Mouse (Mus musculus) monocyte, adult 5-6 weeks (primary cell): ENCODE data around the gene Ccdc117. TPM values are rescaled to one million over a fixed set of nuclear protein-coding genes. Genes with fewer than 3 reads are reported as not detected.
A peak's percentile ranks its signal among the peaks of the same experiment; 100 is the strongest.
"Not testable (repeated sequence)": the region's sequence is repeated elsewhere in the genome, so short reads cannot be mapped to it uniquely, and the experiment has no call there.

Experiments used
- ATAC-seq: fragments of 153-309, 156-312 bp; replicated peaks from 2 replicates; pipeline ENCODE4 v1.8.0; 2017; ENCODE audit warnings: mild to moderate bottlenecking; ENCODE audit not compliant: low TSS enrichment, insufficient number of reproducible peaks, severe bottlenecking, poor library complexity, low FRiP score
- total RNA-seq: library from RNA; stranded (forward); fragments of 200-1000, 200-491, 200-594 nt; gene quantifications from 3 replicates; pipeline ENCODE4 v1.2.3, GENCODE M21; 2017

Ccdc117 gene
- total RNA-seq, 1 experiment from 2014 or later = 46.3 TPM

DNA sequence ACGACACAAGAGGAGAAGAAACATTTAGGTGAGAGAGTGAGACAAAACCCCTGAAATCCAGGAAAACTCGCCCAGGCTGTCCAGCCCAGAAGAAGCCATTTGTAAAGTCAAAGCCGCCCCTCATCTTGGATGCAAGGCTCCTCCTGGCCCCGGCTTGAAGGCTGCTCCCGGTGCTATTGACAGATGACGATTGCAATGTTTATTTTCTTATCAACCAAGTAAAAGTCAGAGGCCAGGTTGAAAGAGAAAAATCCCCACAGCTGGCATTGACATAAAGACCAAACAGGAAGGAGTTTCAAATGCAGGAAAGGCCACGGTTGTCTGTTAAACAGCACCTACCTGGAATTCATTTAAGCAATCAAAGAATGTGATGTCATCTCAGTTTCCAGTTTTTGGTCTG, 50.1 kb downstream of the Ccdc117 start:
- no peak for ATAC-seq

DNA sequence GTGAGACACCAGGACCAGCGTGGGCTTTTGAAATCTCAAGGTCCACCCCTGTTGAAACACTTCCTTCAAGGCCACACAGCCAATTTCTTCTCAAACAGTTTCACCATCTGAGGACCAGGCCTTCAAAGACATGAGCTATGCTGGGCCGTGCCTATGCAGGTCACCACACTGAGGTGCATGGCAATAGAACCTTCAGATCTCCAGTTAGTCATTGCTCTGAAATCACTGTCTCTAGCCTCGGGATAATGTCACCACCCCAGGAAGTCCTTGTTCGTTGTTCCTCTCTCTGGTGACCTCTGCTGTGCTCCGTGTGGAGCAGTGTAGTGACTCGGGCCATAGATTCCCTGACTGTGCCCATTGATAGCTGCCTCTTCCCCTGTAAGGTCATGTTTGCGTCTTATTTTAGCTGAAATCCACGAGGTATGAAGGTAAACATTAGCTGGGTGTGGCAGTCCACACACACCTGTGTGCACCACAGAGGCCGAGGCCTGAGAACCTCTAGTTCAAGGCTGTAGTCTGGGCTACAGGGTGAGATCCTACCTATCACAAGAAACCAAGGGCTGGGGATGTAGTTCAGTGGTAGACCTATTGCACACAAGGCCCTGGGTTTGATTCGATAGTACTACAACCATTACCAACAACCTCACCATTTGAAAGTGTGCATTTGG, 50.9 kb downstream of the Ccdc117 start:
- peak; percentile 34; the same call in 1 of the 2 replicates for ATAC-seq

DNA sequence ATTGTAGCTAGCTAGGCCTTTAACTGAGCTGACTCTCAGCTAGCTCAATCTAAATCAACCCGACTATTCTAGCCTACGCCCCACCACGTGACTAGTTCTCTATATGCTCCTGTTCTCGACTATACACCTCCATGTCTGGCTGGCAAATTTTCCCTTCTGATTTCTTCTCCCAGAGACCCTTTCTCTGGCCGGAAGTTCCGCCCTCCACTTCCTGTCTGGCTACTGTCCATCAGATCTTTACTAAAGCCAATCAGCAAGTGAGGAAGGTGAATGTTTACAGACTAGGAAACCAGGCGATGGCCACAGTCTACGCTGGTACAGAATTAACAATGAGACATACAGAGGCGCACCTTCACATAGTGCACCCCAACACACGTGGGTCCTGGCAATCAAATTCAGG, 52.6 kb downstream of the Ccdc117 start:
- ATAC-seq = not testable (repeated sequence)

DNA sequence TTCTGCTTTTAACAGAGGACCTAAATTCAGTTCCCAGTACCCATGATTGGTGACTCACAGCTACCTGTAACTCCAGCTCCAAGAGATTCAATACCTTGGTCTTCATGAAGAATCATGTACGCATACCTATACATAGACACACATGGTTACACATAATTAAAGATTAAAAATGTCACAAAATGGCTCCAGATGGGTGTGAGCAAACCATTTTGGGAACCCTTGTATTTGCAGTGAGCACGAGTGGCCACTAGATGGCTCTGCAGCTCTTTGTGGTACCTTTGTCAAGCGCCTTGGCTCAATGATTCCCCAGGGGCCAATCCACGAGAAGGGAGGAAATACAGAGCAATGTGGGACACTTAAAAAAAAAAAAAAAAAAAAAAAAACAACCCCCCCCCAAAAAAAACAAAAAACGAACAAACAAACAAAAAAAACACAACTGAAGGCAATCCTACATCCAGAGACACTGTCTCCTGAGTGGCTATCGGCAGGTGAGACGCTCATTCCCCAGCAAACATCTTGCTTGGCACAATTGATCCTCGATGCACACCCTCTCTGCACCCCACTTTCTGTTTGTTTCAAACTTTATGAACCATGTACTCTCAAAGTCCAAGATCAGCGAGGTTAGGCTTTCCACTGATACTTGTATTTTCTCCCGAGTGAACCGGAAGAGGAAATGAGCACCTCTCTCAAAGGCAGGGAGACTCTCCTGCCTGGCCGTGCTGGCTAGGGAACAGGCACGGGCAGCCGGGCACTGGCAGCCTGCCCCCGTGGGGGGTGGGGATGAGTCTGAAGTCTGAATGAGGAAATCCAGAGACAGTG, 56.6 kb downstream of the Ccdc117 start:
- ATAC-seq = peak; percentile 93

DNA sequence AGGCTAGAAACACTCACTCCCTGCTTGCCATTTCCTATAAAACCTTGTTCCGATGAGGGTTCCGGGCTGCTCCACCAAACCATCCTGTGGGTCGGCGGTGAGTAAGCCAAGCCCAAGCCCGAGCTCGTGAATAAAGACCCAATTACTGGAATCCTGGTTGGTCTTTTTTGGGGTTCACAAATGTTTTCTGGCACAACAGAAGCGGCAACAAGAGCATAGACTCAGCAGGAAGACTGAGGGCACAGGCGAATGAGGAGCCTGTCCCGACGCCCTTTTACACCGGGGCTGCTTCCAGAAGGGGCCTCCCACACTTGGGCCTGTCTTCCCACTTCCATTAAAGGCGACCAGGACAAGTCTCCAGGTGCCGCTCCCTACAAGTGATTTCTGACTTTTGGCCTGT, 59.4 kb downstream of the Ccdc117 start:
- no peak for ATAC-seq

Other genes starting within 250 kb of the Ccdc117 start
- 3.1 to 7.9 TPM (median 3.1 TPM) in 3 replicates for gene Znrf3, start 97.3 kb downstream of the Ccdc117 start, total RNA-seq
- gene Xbp1, start 21.5 kb downstream of the Ccdc117 start, total RNA-seq = 247 to 277 TPM (median 261 TPM) in 3 replicates
- 0.95 to 1.7 TPM in 2 of 3 replicates, not detected in the other for gene Ankrd36, start 27.5 kb upstream of the Ccdc117 start, total RNA-seq
- 29.1 to 47.5 TPM (median 33.5 TPM) in 3 replicates for gene Mrps24, start 173.5 kb upstream of the Ccdc117 start, total RNA-seq
- gene Urgcp, start 220.2 kb upstream of the Ccdc117 start, total RNA-seq = 7.2 to 13.7 TPM (median 10.5 TPM) in 3 replicates
- gene Dbnl, start 246.3 kb upstream of the Ccdc117 start, total RNA-seq = 164 to 214 TPM (median 184 TPM) in 3 replicates